Mouse (Mus musculus): ENCODE measurements around the gene Lin28a. TPM values are rescaled to one million over a fixed set of nuclear protein-coding genes. Genes with fewer than 3 reads are reported as not detected.
"Not testable (repeated sequence)": the region's sequence is repeated elsewhere in the genome, so short reads cannot be mapped to it uniquely, and the experiment has no call there.

Lin28a gene
- polyA plus RNA-seq, 1 experiment from 2014 or later = not detected

- H3K27me3 ChIP-seq = no peaks in the 10 kb centered on the region
- no peak for TF ChIP-seq CTCF (IDR thresholded peaks at IDR 0.05)
- ChIA-PET POLR2A (no interaction called here), CTCF (no interaction called here)
- ATAC-seq = no peak
- no peak for DNase-seq (ENCODE audit: low read depth, low spot score)
- in situ Hi-C loops (cut with MboI; ENCODE audit: low pct_unique_long_range_greater_than_20kb) = no loop called here
These were observed 16.4 kb downstream of the Lin28a start for GRCm38 (mm10) chr4:134002246-134002645.

- in situ Hi-C loops (cut with MboI; ENCODE audit: low pct_unique_long_range_greater_than_20kb) = no loop called here
- ATAC-seq (no peak), DNase-seq (ENCODE audit: low read depth, low spot score) (no peak)
- ChIA-PET POLR2A (no interaction called here), CTCF (no interaction called here)
- TF ChIP-seq CTCF (IDR thresholded peaks at IDR 0.05) = no peak
- no peaks in the 10 kb centered on the region for H3K27me3 ChIP-seq
These were observed 16.9 kb downstream of the Lin28a start for GRCm38 (mm10) chr4:134001710-134002109.

- DNase-seq (ENCODE audit: low read depth, low spot score) (peak; percentile 63), ATAC-seq (peak; percentile 92)
- TF ChIP-seq CTCF (IDR thresholded peaks at IDR 0.05) = no peak
- ChIA-PET CTCF (no interaction called here), POLR2A (no interaction called here)
- no peaks in the 10 kb centered on the region for H3K27me3 ChIP-seq
- in situ Hi-C loops (cut with MboI; ENCODE audit: low pct_unique_long_range_greater_than_20kb) = no loop called here
These were observed 17.9 kb downstream of the Lin28a start, which contains the start of gene Dhdds for GRCm38 (mm10) chr4:134000466-134001438. Gene Dhdds (minus strand): TSS chr4:134000918.

GRCm38 (mm10) chr4:133994697-133995096 lies 23.9 kb downstream of the Lin28a start:
- ATAC-seq (no peak), DNase-seq (ENCODE audit: low read depth, low spot score) (no peak)
- no peak for TF ChIP-seq CTCF (IDR thresholded peaks at IDR 0.05)
- ChIA-PET CTCF (interaction anchor here (1.4 kb wide), 1 partner anchor 12 kb away, joined by 3 read pairs; no protein-coding TSS in a partner anchor), POLR2A (no interaction called here)
- in situ Hi-C loops (cut with MboI; ENCODE audit: low pct_unique_long_range_greater_than_20kb) = loop anchor here (25.0 kb wide), 1 partner anchor 1907 kb away; the partner anchor contains the start of gene Epb41
- no peaks in the 10 kb centered on the region for H3K27me3 ChIP-seq

GRCm38 (mm10) chr4:133991087-133991660 lies 27.5 kb downstream of the Lin28a start:
- DNase-seq (ENCODE audit: low read depth, low spot score) (no peak), ATAC-seq (no peak)
- in situ Hi-C loops (cut with MboI; ENCODE audit: low pct_unique_long_range_greater_than_20kb) = loop anchor here (25.0 kb wide), 1 partner anchor 1904 kb away; the partner anchor contains the start of gene Epb41
- ChIA-PET CTCF (no interaction called here), POLR2A (no interaction called here)
- no peaks in the 10 kb centered on the region for H3K27me3 ChIP-seq
- no peak for TF ChIP-seq CTCF (IDR thresholded peaks at IDR 0.05)

GRCm38 (mm10) chr4:133990035-133990434 lies 28.6 kb downstream of the Lin28a start:
- ChIA-PET POLR2A (no interaction called here), CTCF (no interaction called here)
- in situ Hi-C loops (cut with MboI; ENCODE audit: low pct_unique_long_range_greater_than_20kb) = loop anchor here (25.0 kb wide), 1 partner anchor 1903 kb away; the partner anchor contains the start of gene Epb41
- no peaks in the 10 kb centered on the region for H3K27me3 ChIP-seq
- DNase-seq (ENCODE audit: low read depth, low spot score) (no peak), ATAC-seq (no peak)
- no peak for TF ChIP-seq CTCF (IDR thresholded peaks at IDR 0.05)

- DNase-seq (ENCODE audit: low read depth, low spot score); POLR2A ChIA-PET; ATAC-seq; CTCF ChIA-PET; H3K27me3 ChIP-seq: not testable (repeated sequence)
- in situ Hi-C loops (cut with MboI; ENCODE audit: low pct_unique_long_range_greater_than_20kb) = loop anchor here (25.0 kb wide), 1 partner anchor 1901 kb away; the partner anchor contains the start of gene Epb41
These were observed 30.4 kb downstream of the Lin28a start for GRCm38 (mm10) chr4:133988289-133988688.

GRCm38 (mm10) chr4:133982936-133983335 lies 35.7 kb downstream of the Lin28a start:
- DNase-seq (ENCODE audit: low read depth, low spot score) (no peak), ATAC-seq (no peak)
- H3K27me3 ChIP-seq = no peaks in the 10 kb centered on the region
- ChIA-PET CTCF (no interaction called here), POLR2A (no interaction called here)
- in situ Hi-C loops (cut with MboI; ENCODE audit: low pct_unique_long_range_greater_than_20kb) = loop anchor here (25.0 kb wide), 1 partner anchor 1896 kb away; the partner anchor contains the start of gene Epb41
- TF ChIP-seq CTCF (IDR thresholded peaks at IDR 0.05) = no peak

GRCm38 (mm10) chr4:133980496-133980895 lies 38.1 kb downstream of the Lin28a start:
- POLR2A ChIA-PET = no interaction called here
- in situ Hi-C loops (cut with MboI; ENCODE audit: low pct_unique_long_range_greater_than_20kb) = loop anchor here (25.0 kb wide), 1 partner anchor 1893 kb away; the partner anchor contains the start of gene Epb41
- TF ChIP-seq CTCF (IDR thresholded peaks at IDR 0.05) = no peak
- CTCF ChIA-PET = no interaction called here
- H3K27me3 ChIP-seq = no peaks in the 10 kb centered on the region
- no peak for ATAC-seq
- DNase-seq (ENCODE audit: low read depth, low spot score) = no peak

GRCm38 (mm10) chr4:133978021-133978711 lies 40.5 kb downstream of the Lin28a start:
- in situ Hi-C loops (cut with MboI; ENCODE audit: low pct_unique_long_range_greater_than_20kb) = loop anchor here (25.0 kb wide), 1 partner anchor 1891 kb away; the partner anchor contains the start of gene Epb41

More at GRCm38 (mm10) chr4:133978021-133978711, 40.5 kb downstream of the Lin28a start:
- ATAC-seq (no peak), DNase-seq (ENCODE audit: low read depth, low spot score) (no peak)
- ChIA-PET CTCF (no interaction called here), POLR2A (no interaction called here)
- H3K27me3 ChIP-seq = no peaks in the 10 kb centered on the region
- no peak for TF ChIP-seq CTCF (IDR thresholded peaks at IDR 0.05)
